Mouse (Mus musculus): ENCODE data around the gene Notch1. TPM values are rescaled to one million over a fixed set of nuclear protein-coding genes. Genes with fewer than 3 reads are reported as not detected.

Notch1 gene
- polyA plus RNA-seq, 1 experiment from 2014 or later: 23.9 TPM

GRCm38 (mm10) chr2:26409362-26409761 lies 107.1 kb downstream of the Notch1 start:
- no peak for ATAC-seq (ENCODE audit: borderline replicate concordance, extremely low read depth, low FRiP score, low TSS enrichment)
- H3K4me1 ChIP-seq: peaks cover 31% of the 10 kb centered on the region
- WGBS: 56% methylated on average over 3 of the region's 3 CpGs
- peaks cover 45% of the 10 kb centered on the region; the same call in 1 of the 2 replicates for H3K36me3 ChIP-seq
- peak overlapping the region; percentile 66 for H3K4me3 ChIP-seq
- no peaks in the 10 kb centered on the region for H3K27me3 ChIP-seq
- 0 out of 2 replicates have a peak overlapping the region, but pooled peaks have one; percentile 68 for H3K27ac ChIP-seq
- H3K9me3 ChIP-seq: no peaks in the 10 kb centered on the region
- peak overlapping the region; percentile 79; the same call in 1 of the 2 replicates for H3K4me2 ChIP-seq
- H3K9ac ChIP-seq: no peak overlapping the region; the same call in 1 of the 2 replicates

- peak; percentile 95 for ATAC-seq (ENCODE audit: borderline replicate concordance, extremely low read depth, low FRiP score, low TSS enrichment)
- Histone ChIP-seq H3K9me3 (no peaks in the 10 kb centered on the region), H3K4me1 (peaks cover 31% of the 10 kb centered on the region), H3K27me3 (no peaks in the 10 kb centered on the region), H3K36me3 (peaks cover 39% of the 10 kb centered on the region; the same call in 1 of the 2 replicates), H3K27ac (peak within 1 kb of the TSS; percentile 68), H3K4me3 (peak within 1 kb of the TSS; percentile 66), H3K9ac (peak within 1 kb of the TSS; percentile 79), H3K4me2 (peak within 1 kb of the TSS; percentile 79)
- WGBS: under 1% methylated on average over 56 of the region's 57 CpGs
Observed at GRCm38 (mm10) chr2:26408515-26409356, 107.7 kb downstream of the Notch1 start, which contains the start of gene Inpp5e. Gene Inpp5e, minus strand, starts transcription at chr2:26409203.

Small RNAs within 50 kb of the gene (microRNA-seq; reads per million reads assigned to microRNA genes)
- 0.93 reads per million for gene Mir6996

Other genes with a start within 250 kb of the Notch1 start
- gene Ccdc187, start 222.1 kb downstream of the Notch1 start, polyA plus RNA-seq (2015; fragmentation: Nextera tagmentation; extraction: Ambion mirVana): 0.31 and 0.34 TPM in 2 replicates
- gene Gpsm1, start 201.1 kb downstream of the Notch1 start, polyA plus RNA-seq (2015; fragmentation: Nextera tagmentation; extraction: Ambion mirVana): 54.6 and 55.3 TPM in 2 replicates
- gene Dnlz, start 164.6 kb downstream of the Notch1 start, polyA plus RNA-seq (2015; fragmentation: Nextera tagmentation; extraction: Ambion mirVana): 25.5 and 27.3 TPM in 2 replicates
- 1.7 and 3.0 TPM in 2 replicates for gene Card9, start 155.7 kb downstream of the Notch1 start, polyA plus RNA-seq (2015; fragmentation: Nextera tagmentation; extraction: Ambion mirVana)
- 23.1 and 30.0 TPM in 2 replicates for gene Snapc4, start 136.0 kb downstream of the Notch1 start, polyA plus RNA-seq (2015; fragmentation: Nextera tagmentation; extraction: Ambion mirVana)
- gene Entr1, start 127.3 kb downstream of the Notch1 start, polyA plus RNA-seq (2015; fragmentation: Nextera tagmentation; extraction: Ambion mirVana): 107 and 117 TPM in 2 replicates
- gene Pmpca, start 127.3 kb downstream of the Notch1 start, polyA plus RNA-seq (2015; fragmentation: Nextera tagmentation; extraction: Ambion mirVana): 95.2 and 99.7 TPM in 2 replicates
- gene Inpp5e, start 107.5 kb downstream of the Notch1 start, polyA plus RNA-seq (2015; fragmentation: Nextera tagmentation; extraction: Ambion mirVana): 17.3 and 20.3 TPM in 2 replicates
- 18.2 and 21.3 TPM in 2 replicates for gene Sec16a, start 71.4 kb downstream of the Notch1 start, polyA plus RNA-seq (2015; fragmentation: Nextera tagmentation; extraction: Ambion mirVana)
- gene Egfl7, start 63.4 kb upstream of the Notch1 start, polyA plus RNA-seq (2015; fragmentation: Nextera tagmentation; extraction: Ambion mirVana): 339 and 341 TPM in 2 replicates
- gene Gm20532, start 70.0 kb upstream of the Notch1 start, polyA plus RNA-seq (2015; fragmentation: Nextera tagmentation; extraction: Ambion mirVana): not detected in 2 replicates
- 39.1 and 41.1 TPM in 2 replicates for gene Agpat2, start 87.8 kb upstream of the Notch1 start, polyA plus RNA-seq (2015; fragmentation: Nextera tagmentation; extraction: Ambion mirVana)
- 21.8 and 23.5 TPM in 2 replicates for gene Fam69b, start 111.8 kb upstream of the Notch1 start, polyA plus RNA-seq (2015; fragmentation: Nextera tagmentation; extraction: Ambion mirVana)
- gene Lcn4, start 154.6 kb upstream of the Notch1 start, polyA plus RNA-seq (2015; fragmentation: Nextera tagmentation; extraction: Ambion mirVana): not detected in 2 replicates

Data from lung, embryonic 15.5 days (tissue).